Mouse (Mus musculus) forebrain, postnatal 0 days (tissue): ENCODE results near the gene Spag7. TPM values are rescaled to one million over a fixed set of nuclear protein-coding genes. Genes with fewer than 3 reads are reported as not detected.

Experiments
- ATAC-seq: fragments of 200-750 bp; cut with Nextera tagmentation; 2 replicates; pipeline ENCODE4 v1.8.0; 2017; ENCODE audit warnings: mild to moderate bottlenecking, moderate library complexity
- DNase-seq: peaks from one replicate; pipeline ENCODE4 v3.0.0-alpha.2; 2015
- H3K27ac ChIP-seq: fragments of 300-500 bp; sonication (generic); 2 replicates; pipeline ENCODE4 v1.5.1; 2014; ENCODE audit warnings: low read depth, mild to moderate bottlenecking, antibody characterized with exemption, low read length, moderate library complexity, mixed read lengths
- H3K27me3 ChIP-seq: fragments of 300-500 bp; sonication (generic); 2 replicates; pipeline ENCODE4 v1.6.1; 2014; ENCODE audit warnings: mild to moderate bottlenecking, low read length, mixed read lengths; ENCODE audit not compliant: insufficient read depth
- H3K36me3 ChIP-seq: fragments of 300-500 bp; sonication (generic); 2 replicates; pipeline ENCODE4 v1.6.1; 2014; ENCODE audit warnings: mild to moderate bottlenecking, moderate library complexity; ENCODE audit not compliant: insufficient read depth
- H3K4me1 ChIP-seq: fragments of 300-500 bp; sonication (generic); 2 replicates; pipeline ENCODE4 v1.6.1; 2014; ENCODE audit warnings: antibody characterized with exemption; ENCODE audit not compliant: insufficient read depth
- H3K4me2 ChIP-seq: fragments of 300-500 bp; sonication (generic); 2 replicates; pipeline ENCODE4 v1.6.1; 2014; ENCODE audit warnings: low read depth, mild to moderate bottlenecking, moderate library complexity
- H3K4me3 ChIP-seq: fragments of 300-500 bp; sonication (generic); 2 replicates; pipeline ENCODE4 v1.5.1; 2014; ENCODE audit warnings: low read depth, low read length, mixed read lengths
- H3K9ac ChIP-seq: fragments of 300-500 bp; sonication (generic); 2 replicates; pipeline ENCODE4 v1.6.1; 2014; ENCODE audit warnings: mild to moderate bottlenecking
- H3K9me3 ChIP-seq: fragments of 300-500 bp; sonication (generic); 2 replicates; pipeline ENCODE4 v1.6.1; 2016; ENCODE audit warnings: low read length
- CTCF ChIP-seq: sonication (generic); IDR thresholded peaks from 2 replicates; pipeline ENCODE4 v1.5.1; 2016; ENCODE audit warnings: antibody characterized with exemption, control low read depth, low read depth
- WGBS: fragments of 180-500 bp; shearing (Covaris S2); extraction: QIAGEN DNeasy Blood & Tissue Kit; methylation state at CpG from one replicate; pipeline ENCODE4 v1.1.7; 2014; 5-methylcytosine and 5-hydroxymethylcytosine counted together
- polyA plus RNA-seq: library from polyadenylated mRNA; unstranded; fragments of >200 nt; fragmentation: Nextera tagmentation; extraction: Ambion mirVana; gene quantifications from 2 replicates; pipeline ENCODE4 v1.2.1, GENCODE M21; 2015
- total RNA-seq: library from RNA; depleted of rRNA; stranded (reverse); fragments of >200 nt; gene quantifications from 2 replicates; pipeline ENCODE4 v1.2.3, GENCODE M21; 2014

Spag7 gene
- total and polyA plus RNA-seq, 2 experiments from 2014 or later, result 57.1 to 116 TPM

DNA sequence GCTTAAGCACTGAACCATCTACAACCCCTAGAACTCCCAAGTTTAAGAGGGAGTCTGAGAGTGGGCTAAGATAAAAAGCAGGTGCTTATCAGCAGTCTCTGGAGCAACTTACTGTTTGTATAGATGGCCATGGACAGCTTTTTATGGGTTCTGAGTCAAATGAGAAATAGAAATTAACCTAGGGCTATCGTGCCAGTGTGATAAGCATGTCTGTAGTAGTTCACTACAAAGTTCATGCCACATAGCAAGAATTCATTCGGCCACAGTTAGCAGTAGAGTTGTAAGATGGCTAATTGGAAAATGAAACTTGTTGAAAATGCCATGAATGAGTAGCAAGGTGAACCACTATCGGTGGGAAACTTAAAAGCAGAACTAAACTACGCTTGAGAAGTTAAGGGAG is 20.7 kb downstream of the Spag7 start:
- peak overlapping the region; percentile 80; the same call in 1 of the 2 replicates for H3K9ac ChIP-seq
- TF ChIP-seq CTCF, result no peak
- no peak overlapping the region for H3K4me3 ChIP-seq
- 88% methylated on average over 4 of the region's 4 CpGs for WGBS
- no peaks in the 10 kb centered on the region for H3K9me3 ChIP-seq
- ATAC-seq, result no peak
- peak overlapping the region; percentile 84 for H3K4me2 ChIP-seq
- peaks cover 47% of the 10 kb centered on the region for H3K36me3 ChIP-seq
- no peaks in the 10 kb centered on the region for H3K27me3 ChIP-seq
- no peak for DNase-seq
- H3K27ac ChIP-seq, result no peak overlapping the region
- H3K4me1 ChIP-seq, result peaks cover 18% of the 10 kb centered on the region

DNA sequence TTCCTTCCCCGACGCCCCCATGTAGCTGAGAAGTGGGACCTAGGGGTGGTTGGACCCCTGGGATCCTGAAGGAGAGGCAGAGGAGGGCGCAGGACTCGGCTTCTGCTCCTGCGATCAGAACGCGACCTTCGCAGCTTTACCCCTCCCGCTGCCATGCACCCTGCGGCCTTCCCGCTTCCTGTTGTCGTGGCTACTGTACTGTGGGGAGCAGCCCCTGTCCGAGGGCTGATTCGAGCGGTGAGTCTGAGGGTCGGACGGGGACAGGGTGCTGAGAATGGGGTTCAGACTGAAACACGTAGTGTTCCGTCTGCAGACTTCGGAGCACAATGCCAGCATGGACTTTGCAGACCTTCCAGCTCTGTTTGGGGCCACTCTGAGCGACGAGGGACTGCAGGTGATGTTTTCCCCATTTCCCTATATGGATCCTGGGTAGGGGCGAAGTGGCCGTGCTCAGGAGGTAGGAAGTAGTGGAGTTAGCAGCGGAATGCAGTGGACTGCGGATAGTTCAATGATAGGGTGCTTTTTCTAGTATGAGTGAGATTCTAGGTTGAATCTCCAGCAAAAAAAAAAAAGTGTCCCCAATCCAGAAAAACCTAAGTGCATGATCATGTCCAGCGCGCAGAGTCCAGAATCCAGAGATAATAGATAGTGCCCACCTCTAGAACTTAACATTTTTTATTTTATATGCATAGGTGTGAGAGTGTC is 21.3 kb downstream of the Spag7 start:
- Histone ChIP-seq H3K4me3 (peak overlapping the region; percentile 69), H3K9ac (peak overlapping the region; percentile 80), H3K4me1 (peaks cover 18% of the 10 kb centered on the region), H3K27ac (peak overlapping the region; percentile 94), H3K4me2 (peak overlapping the region; percentile 84), H3K36me3 (peaks cover 47% of the 10 kb centered on the region), H3K9me3 (no peaks in the 10 kb centered on the region), H3K27me3 (no peaks in the 10 kb centered on the region)
- ATAC-seq (no peak), DNase-seq (no peak)
- TF ChIP-seq CTCF, result no peak
- 4% methylated on average over 28 of the region's 28 CpGs for WGBS

DNA sequence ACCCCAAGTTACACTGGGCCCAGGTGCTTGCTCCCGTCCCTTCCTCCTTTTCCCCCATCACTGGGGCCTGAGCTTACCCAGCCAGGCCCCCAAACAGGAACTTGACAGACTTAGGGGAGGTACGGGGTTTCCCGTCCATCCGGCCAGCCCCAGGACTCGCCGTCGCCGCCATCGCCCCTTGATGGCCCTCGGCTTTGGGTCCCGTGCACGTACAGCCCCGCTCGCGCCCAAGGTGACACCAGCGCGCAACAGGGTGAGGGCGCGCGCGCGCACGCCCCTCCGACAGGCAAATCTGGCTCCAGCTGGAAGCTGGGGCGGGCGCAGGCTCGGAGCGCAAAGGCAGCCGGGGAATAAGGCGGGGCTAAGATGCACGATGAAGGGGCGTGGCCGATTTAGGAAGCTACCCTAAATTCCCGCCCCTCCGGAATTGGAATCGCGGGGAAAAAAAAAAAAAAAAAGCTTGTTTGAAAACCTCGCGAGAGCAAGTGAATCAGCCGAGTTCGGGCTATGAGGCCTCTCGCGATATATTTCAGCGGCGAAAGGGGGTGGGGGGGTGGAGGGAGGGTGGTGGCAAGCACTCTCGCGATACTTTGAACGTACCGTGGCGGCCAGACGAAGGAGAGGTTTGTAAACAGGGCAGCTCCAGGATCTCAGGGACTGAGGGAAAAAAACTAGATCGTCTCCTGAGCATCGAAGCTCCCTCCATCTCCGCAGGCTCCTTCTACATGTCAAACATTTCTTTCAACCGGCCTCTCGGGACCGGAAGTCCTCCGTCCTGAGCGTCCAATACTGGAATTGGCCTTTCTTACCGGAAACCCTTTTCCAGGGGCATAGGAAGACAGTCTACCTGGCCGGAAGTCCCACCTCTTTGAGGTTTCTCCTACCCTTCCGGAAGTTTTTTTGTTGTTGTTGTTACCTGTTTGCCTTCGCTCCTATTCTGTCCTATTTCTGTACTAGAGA is 22.2 kb downstream of the Spag7 start, which contains the start of the genes Rnf167 and Slc25a11:
TSS of gene Rnf167 (plus strand) at position 545 of the 960 bp plus-strand sequence.
TSS of gene Slc25a11 (minus strand) at position 789 of the 960 bp plus-strand sequence.
- H3K4me1 ChIP-seq, result peaks cover 18% of the 10 kb centered on the region
- WGBS, result under 1% methylated on average over 63 of the region's 63 CpGs
- H3K9ac ChIP-seq, result peak within 1 kb of the TSS; percentile 92
- H3K9me3 ChIP-seq, result no peaks in the 10 kb centered on the region
- peak within 1 kb of the TSS; percentile 94 for H3K27ac ChIP-seq
- peak; percentile 95 for ATAC-seq
- no peaks in the 10 kb centered on the region for H3K27me3 ChIP-seq
- peak within 1 kb of the TSS; percentile 69 for H3K4me3 ChIP-seq
- peaks cover 48% of the 10 kb centered on the region for H3K36me3 ChIP-seq
- peak; percentile 99 for DNase-seq
- peak; percentile 38 for TF ChIP-seq CTCF
- H3K4me2 ChIP-seq, result peak within 1 kb of the TSS; percentile 88

DNA sequence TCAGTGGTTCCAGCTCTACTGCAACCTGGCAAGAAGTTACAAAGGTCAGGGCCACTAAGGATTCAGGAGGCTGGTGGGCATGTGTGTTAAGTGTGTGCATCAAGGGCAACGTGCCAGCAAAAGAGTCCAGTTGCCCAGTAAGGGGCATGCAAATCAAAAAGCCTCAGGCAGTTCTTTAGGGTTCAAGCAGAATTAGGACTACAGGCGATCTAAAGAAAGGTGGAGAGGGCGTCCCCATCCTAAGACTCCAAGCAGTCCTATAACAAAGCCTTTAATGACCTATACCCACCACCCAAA is 23.0 kb downstream of the Spag7 start:
- peak overlapping the region; percentile 92 for H3K9ac ChIP-seq
- no peak for ATAC-seq
- no peaks in the 10 kb centered on the region for H3K9me3 ChIP-seq
- DNase-seq, result no peak
- H3K36me3 ChIP-seq, result peaks cover 43% of the 10 kb centered on the region
- 16% methylated on average over 3 of the region's 3 CpGs for WGBS
- peaks cover 18% of the 10 kb centered on the region for H3K4me1 ChIP-seq
- TF ChIP-seq CTCF, result no peak
- H3K4me3 ChIP-seq, result peak overlapping the region; percentile 69
- H3K4me2 ChIP-seq, result peak overlapping the region; percentile 88
- H3K27ac ChIP-seq, result peak overlapping the region; percentile 94
- H3K27me3 ChIP-seq, result no peaks in the 10 kb centered on the region

DNA sequence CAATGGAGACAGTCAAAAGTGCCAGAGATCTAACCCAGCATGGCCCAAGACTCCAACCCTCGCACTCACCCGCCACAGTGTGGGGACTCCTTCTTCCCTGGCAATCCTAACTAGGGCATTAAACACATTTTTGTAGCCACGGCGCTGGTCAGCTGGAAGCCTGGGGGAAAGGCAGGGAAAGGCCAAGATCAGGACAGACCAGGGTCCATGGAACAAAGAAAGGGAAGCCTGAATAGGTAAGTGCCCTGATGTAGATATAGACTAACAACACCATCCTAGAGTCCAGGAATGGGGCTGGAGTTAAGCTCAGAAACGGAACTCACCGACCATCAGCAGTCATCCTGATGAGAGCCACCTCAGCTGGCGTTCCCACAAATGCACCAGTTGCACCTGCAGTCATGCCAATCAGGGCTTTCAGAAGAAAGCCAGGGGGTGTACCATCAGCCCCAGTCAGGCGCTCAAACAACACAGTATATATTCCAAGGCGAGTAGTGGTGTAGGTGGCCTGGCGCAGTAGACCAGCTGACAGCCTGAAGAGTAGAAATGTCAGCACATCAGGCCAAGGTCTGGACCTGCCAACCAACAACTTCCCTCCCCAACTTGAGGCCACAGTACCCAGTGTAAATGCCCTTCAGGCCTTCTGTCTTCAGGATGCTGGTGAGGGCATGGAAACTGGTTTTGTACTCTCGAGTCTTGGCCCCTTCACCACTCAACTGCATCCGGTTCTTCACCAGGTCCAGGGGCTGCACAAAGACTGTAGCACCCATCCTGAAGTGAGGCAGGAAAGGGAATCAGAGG is 23.6 kb downstream of the Spag7 start:
- peaks cover 37% of the 10 kb centered on the region for H3K36me3 ChIP-seq
- H3K4me3 ChIP-seq, result peak overlapping the region; percentile 69
- TF ChIP-seq CTCF, result no peak
- peaks cover 18% of the 10 kb centered on the region for H3K4me1 ChIP-seq
- DNase-seq (no peak), ATAC-seq (no peak)
- peak overlapping the region; percentile 88 for H3K4me2 ChIP-seq
- H3K27ac ChIP-seq, result 0 out of 2 replicates have a peak overlapping the region, but pooled peaks have one; percentile 94
- H3K27me3 ChIP-seq, result no peaks in the 10 kb centered on the region
- H3K9ac ChIP-seq, result peak overlapping the region; percentile 92
- H3K9me3 ChIP-seq, result no peaks in the 10 kb centered on the region
- 85% methylated on average over 12 of the region's 12 CpGs for WGBS

DNA sequence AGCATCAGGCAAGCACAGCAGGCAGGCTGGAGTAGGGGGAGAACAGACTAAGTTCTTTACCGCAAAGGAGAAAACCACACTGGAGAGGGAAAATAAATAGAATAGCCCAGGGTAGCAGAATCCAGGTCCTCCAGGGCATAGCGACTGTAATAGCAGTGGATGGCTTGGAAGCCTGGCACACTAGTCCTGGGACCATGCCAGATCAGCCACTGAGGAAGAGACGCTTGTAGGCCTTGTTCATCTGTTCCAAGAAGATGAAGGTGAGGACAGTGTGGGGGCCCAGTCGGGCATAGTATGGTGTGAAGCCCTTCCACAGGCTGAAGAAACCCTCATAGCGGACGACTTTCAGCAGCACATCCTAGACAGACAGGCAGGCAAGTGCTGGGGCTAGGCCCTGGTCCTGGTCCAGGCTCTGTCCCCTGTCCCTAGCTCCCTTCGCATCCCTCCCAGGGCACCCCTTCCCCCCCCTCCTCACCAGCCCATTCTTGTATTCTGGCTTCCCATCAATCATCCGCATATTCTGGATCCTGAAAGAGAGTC is 24.6 kb downstream of the Spag7 start:
- no peak for ATAC-seq
- no peak for DNase-seq
- 92% methylated on average over 8 of the region's 8 CpGs for WGBS

More for the DNA sequence above, 24.6 kb downstream of the Spag7 start:
- Histone ChIP-seq H3K9me3 (no peaks in the 10 kb centered on the region), H3K4me1 (peaks cover 18% of the 10 kb centered on the region), H3K27ac (no peak overlapping the region), H3K36me3 (peaks cover 28% of the 10 kb centered on the region), H3K4me2 (no peak overlapping the region), H3K4me3 (no peak overlapping the region), H3K27me3 (no peaks in the 10 kb centered on the region), H3K9ac (no peak overlapping the region)
- no peak for TF ChIP-seq CTCF
